Mouse (Mus musculus) mammary gland, adult 2 months (tissue): ENCODE data around the gene Nrg4. TPM values are rescaled to one million over a fixed set of nuclear protein-coding genes. Genes with fewer than 3 reads are reported as not detected.

Experiments
- polyA plus RNA-seq: library from polyadenylated mRNA; depleted of rRNA; stranded (reverse); fragments of >200 nt; gene quantifications from 2 replicates; pipeline ENCODE4 v1.2.3, GENCODE M21; 2012; ENCODE audit warnings: low replicate concordance; rRNA removed

Nrg4 gene
- 59.7 and 107 TPM in 2 replicates for polyA plus RNA-seq

DNA sequence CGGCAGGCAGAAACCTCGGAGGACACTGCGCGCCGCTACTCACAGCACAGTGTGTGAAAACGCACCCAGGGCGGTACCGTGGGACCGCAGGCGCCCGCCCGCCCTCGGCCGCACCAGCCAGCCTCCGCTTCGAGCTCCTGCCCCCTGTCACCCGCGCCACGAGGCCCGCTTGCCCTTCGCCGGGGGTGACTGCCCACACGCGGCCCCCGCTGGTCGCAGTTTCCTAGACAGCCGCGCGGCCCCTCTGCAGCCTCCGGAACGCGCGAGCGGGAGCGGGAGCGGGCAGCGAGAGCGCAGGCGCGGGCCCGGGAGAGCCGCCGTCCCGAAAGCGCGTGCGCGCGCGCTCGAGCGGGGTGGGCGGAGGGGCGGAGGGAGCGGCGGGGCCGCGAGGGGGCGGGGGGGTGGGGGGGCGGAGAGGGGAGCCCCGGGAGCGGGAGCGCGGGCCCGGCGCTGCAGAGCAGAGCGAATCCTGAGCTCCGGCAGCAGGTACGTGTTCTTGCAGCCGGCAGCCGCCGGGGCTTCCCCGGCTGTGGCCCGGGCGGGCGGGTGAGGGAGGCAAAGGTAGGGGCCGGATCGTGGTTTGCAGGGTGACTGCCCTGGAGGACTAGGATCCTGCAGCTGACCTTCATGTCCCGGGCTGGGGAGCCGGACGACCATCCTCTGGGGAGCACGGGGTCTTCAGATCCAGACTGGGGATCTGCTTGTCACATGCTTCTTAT, at the start of gene Nrg4, which contains the start of gene Tmem266:
Gene Nrg4 (minus strand): TSS at position 330 of the 719 bp plus-strand sequence.
Gene Tmem266 (plus strand): TSS at position 399 of the 719 bp plus-strand sequence.

DNA sequence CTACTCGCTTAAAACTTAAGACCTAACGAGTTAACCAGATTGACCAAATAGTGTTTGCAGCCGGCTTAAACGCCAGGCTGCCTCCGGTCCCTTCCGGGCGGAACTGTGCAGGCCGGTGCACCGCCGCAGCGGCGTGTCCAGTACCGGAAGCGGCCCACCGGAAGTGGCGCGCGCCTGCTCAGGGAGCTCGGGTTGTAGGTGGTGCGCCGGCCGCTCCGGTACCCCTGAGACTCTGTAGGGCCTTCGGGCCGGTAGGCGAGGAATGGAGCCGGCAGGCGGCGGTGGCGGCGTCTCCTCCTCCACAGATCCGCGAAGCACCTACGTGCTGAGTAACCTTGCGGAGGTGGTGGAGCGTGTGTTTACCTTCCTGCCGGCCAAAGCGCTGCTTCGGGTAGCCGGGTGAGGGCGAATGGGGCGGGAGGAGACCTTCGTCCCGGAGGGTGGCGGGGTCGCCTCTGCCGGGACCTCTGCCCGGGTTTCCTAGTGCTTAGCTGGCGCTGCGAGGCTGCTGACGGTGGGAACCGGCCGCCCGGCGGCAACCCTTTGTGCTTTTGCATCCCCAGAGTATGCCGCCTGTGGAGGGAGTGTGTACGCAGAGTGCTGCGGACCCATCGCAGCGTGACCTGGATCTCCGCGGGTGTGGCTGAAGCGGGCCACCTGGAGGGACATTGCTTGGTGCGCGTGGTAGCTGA, 117.7 kb downstream of the Nrg4 start, which contains the start of gene Fbxo22:
Gene Fbxo22 (plus strand): TSS at position 136 of the 692 bp plus-strand sequence.

Other genes starting within 250 kb of the Nrg4 start
- 14.5 and 29.9 TPM in 2 replicates for gene Ube2q2, start 178.0 kb downstream of the Nrg4 start, polyA plus RNA-seq
- gene Fbxo22, start 117.9 kb downstream of the Nrg4 start, polyA plus RNA-seq = 13.0 and 17.3 TPM in 2 replicates
- gene Tmem266, start 69 bp upstream of the Nrg4 start, polyA plus RNA-seq = 0.74 and 0.83 TPM in 2 replicates
- 77.0 and 159 TPM in 2 replicates for gene Etfa, start 185.4 kb upstream of the Nrg4 start, polyA plus RNA-seq
- gene Isl2, start 211.8 kb upstream of the Nrg4 start, polyA plus RNA-seq = 0.07 and 0.25 TPM in 2 replicates